Mouse (Mus musculus): ENCODE measurements around the gene Gm12394.
"Not testable (repeated sequence)": the region's sequence is repeated elsewhere in the genome, so short reads cannot be mapped to it uniquely, and the experiment has no call there.

Gene Gm12394

DNA sequence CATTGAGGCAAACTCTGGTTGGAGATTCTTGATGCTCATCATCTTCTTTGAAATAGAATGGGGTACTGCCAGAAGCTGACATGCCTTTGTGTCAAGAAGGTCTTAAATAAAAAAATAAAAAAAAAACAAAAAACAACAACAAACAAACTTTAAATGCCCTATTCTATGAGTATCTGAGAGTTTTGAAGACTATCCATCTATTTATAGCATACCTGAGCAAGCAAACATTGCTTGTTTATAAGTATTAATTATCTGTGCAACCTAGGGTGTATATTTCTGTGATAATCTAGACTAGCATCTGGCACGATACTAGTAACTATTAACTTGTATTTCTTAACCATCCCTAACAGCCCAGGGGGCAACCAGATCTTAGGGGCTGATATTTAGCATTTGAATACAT, at the start of gene Gm12394:
Gene Gm12394 (minus strand): TSS at position 101 of the 400 bp plus-strand sequence.
- not testable (repeated sequence) for DNase-seq (ENCODE audit: low read depth, low spot score)

DNA sequence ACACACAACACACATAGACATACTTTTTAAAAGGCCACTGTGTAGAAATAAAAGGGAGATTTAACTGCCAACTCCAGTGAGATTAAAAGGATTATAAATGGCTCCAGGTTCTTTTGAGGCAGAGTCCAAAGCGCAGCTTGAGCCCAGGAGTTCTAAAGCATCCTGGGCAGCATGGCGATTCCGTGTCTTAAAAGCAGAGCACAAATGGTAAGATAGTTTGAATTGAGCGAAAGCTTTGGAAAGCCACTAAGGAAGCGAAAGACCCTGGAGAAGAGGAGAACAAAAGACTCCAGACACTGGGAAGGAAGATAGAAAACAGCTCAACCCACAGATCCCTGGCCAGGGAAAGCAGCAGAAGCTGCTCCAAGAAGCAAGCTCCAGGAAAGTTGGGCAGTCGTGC, 48.4 kb upstream of the Gm12394 start:
- no peak for DNase-seq (ENCODE audit: low read depth, low spot score)

DNA sequence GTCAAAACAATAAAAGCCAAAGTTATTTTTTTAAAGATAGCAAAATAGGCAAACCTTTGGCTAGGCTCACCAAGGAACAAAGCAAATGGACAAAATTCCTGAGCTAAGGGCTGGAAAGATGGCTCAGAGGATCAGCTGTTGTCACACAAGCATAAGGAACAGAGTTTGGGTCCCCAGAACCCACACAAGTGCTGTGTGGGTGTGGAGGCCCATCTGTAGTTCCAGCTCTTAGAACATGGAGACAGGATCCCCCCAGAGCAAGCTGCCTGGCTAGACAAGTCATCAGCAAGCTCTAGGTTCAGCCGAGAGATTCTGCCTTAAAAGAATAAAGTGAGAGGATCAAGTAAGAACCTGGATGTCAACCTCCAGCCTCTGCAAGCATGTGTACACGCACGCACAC, 48.0 kb upstream of the Gm12394 start:
- no peak for DNase-seq (ENCODE audit: low read depth, low spot score)

DNA sequence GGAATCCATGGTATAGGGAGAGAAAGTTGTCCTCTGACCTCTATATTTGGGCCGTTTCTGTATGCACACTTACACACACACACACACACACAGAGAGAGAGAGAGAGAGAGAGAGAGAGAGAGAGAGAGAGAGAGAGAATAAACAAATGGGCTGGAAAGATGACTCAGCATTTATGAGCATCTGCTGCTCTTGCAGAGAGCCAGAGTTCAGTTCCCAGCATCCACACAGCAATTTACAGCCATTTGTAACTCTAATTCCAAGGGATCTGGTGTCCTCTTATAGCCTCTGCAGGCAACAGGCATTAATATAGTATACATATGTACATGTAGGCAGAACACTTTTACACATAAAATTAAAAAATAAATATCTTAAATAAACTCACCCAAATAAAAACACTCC, 47.4 kb upstream of the Gm12394 start:
- peak; percentile 9 for DNase-seq (ENCODE audit: low read depth, low spot score)

DNA sequence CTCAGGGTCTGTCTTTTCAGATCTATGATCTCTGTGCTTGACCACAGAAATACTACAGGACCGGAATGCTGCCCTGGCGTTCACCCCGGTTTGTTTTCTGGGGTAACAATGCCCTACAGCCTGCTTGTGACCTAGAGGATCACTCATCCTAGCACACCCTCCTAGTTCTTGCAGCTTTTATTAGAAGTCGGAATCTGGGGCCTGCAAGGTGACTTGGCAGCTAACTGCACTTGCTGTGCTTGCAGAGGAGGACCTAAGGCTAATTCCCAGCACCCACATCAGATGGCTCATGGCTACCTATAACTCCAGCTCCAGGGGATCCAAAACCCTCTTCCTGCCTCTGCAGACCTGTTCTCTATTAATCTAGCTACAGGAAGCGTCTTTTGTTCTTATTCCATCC, 46.2 kb upstream of the Gm12394 start:
- DNase-seq (ENCODE audit: low read depth, low spot score) = no peak

DNA sequence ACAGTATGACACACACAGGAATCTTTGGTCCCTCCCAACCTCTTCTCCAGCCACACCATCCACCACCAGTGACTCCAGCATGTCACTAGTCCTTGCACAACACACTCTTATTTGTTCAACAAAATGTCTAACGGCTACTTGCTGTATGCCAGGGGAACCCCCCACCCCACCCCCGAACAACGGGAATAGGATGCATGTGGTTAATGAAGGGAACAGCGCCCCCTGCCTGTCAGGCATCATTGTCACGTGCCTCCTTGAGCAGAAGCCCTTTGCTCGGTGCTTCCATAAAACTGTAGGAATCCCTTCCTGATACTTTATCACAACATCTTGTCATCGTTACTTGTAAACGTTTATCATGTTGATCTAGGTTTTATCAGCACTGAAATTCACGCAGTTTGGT, 45.6 kb upstream of the Gm12394 start:
- DNase-seq (ENCODE audit: low read depth, low spot score) = no peak

DNA sequence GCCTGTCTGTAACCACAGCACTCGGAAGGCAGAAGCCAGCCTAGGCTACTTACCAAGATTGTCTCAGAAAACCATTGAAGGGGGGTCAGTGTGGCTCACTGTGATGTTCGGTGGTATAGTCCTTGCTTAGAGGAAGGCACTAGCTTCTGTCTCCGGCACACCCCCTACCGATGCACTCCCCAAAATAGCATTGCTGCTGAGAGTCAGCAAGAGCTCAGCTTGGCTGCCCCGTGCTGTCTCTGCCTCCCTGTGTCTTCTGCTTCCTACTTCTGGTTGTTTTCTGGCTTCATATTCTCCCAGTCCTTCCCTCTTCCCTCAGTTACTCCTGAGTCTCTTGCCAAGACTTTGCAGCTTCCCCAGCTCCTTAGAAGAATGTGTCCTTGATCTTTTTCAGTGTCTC, 44.3 kb upstream of the Gm12394 start:
- DNase-seq (ENCODE audit: low read depth, low spot score) = no peak

DNA sequence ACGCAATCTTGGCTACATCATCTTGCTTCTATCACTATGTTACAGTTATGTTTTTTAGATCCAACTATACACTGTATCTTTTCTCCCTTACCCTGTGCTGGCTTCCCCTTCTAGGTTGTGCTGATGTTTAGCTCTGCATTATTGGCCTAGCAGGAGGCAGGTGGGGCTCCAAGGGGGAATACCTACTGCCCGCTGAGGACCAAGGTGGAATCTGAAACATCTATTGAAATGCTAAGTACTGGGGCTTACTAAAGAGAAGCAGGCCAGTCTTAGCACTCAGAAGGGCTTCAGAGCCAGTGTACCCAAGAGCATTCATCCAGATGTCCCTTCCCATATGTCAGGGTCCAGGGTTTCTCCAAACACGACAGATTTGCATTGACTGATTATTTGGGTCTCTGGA, 42.3 kb upstream of the Gm12394 start:
- DNase-seq (ENCODE audit: low read depth, low spot score) = no peak

DNA sequence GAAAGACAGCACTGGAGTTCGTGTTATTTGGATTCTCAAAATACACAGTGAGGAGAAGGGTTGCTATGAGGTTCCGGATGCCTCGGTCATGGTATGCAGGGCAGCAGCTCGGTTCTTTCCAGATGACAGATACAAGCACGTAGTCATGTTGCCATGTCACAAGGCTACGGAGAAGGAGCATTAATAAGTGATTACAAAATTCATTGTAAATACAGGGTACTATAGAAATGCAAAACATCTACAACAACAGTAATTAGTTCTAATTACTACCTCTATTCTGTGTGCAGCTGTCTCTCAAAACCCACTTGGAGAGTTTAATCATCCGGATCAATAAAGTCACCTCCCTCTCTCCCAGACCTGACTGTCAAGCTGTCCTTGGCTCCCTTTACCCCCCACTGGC, 38.5 kb upstream of the Gm12394 start:
- DNase-seq (ENCODE audit: low read depth, low spot score) = no peak

DNA sequence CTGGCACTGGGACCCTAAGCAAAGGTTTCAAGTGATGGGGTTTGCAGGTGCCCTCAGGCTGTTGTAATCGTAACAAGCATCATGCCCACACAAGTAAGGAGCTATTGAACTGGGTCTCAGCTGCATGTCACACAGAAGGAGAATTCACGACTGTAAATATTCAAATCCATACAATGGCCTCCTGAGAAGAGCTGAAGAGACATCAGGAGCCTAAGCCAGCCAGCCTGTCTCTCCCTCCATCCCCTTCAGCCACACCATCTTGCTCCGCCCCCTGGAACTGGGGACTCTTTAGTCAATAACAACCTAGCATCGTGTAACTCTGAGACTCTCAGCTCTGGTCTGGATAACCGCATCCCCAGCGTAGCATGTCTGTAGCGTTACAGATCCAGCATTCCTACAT, 34.6 kb upstream of the Gm12394 start:
- no peak for DNase-seq (ENCODE audit: low read depth, low spot score)

DNA sequence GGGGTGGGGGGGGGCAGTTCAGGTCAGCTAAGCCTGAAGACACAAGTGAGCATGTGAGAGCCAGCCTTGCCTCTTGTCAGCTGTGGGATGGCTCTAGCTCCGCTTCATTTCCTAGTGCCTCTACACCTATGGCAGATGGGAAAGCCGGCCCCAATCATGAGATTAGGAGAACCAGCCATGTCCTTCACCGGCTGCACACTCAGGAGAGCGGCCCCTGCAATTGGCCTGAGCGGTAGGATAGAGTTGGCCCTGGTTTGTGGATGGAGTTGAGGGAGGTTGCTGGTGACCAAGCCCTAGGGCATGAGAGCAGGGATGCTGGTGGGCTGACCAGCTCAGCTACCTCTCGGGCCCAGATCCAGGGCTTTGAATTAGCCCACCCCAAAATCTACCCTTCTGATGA, 32.2 kb upstream of the Gm12394 start:
- no peak for DNase-seq (ENCODE audit: low read depth, low spot score)

DNA sequence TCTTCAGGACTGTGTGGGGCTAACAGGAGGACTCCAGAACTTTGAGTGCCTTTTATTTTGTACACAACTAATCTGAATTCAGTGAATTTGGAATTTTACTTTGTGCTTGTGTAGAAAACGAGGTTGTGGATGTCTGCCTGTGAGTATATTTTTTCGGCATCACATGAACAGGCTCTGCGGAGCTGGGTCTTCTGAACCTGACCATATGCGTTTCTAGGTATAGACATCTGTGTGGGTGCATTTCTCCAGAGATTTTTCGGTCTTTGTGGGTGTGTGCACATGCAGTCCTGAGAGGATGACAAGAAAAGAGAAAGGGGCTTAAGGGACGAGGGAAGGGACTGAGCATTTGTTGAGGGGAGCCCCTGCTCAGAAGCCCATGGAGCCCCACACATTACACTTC, 30.4 kb upstream of the Gm12394 start:
- DNase-seq (ENCODE audit: low read depth, low spot score) = no peak

DNA sequence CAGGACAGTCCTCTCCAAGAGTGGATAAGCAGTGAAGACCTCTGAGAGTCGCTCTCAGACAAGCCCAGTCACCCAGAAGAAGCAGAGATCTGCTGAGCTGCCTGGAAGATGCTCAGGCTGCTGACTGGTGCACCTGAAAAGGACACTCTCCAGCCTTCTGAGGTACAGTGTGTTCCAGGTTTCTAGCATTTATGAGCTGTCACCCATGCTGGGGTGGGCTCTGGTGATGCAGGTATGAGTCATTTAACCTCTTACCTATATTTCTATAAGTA, 24.0 kb upstream of the Gm12394 start:
- no peak for DNase-seq (ENCODE audit: low read depth, low spot score)

DNA sequence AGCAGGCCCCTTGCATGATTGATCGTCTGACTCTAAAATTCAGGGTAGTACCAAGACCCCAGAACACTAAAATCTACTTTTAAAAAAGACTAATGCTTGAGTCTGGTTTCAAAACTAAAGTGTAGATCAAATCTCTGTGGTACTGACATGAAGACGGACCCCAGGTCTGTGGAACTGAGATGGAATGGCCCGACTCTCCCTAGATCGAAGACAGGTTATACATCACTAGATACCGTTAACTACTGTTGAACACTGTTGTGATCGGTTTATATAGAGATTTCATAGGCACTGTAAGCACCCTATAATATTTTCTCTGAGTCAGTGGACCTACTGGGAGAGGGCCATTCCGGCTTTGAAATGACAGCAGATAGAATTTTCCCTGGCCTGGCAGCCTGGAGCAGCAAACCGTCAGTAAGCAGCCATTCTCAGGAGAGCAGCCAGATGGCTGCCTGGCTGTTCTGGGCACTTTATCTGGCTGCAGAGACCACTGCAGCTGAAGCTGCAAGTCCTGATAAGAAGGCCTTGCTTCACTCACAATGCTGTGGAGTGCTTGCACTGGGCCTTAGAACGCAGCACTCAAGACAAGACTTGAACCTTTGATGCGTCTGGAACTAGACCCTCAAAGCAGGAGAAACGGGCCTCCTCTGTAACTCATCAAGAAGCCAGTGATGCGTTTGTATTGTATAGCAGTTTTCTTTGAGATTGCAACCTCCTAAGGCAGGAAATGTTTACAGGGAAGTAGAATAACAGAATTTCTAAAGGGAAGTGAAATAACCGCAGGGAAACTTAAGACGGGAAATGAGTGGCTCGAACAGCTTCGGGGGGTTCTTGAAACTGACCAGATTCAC, 23.5 kb upstream of the Gm12394 start:
- DNase-seq (ENCODE audit: low read depth, low spot score) = no peak

DNA sequence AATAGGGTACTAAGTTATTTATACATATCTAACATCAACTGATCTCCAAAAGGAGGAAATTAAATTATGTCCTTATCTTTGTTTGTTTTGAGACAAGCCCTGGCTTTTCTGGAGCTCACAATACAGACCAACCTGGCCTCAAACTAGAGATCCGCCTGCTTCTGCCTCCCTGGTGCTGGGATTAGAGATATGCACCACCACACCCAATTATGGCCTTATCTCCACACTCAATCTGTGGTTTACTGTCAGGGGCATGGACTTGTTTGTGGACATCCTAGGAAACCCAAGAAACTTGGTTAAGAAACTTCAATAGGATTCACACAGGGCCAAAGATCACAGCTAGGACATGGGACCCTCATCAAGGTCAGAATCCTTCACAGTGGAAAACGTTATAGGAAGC, 21.1 kb upstream of the Gm12394 start:
- no peak for DNase-seq (ENCODE audit: low read depth, low spot score)

DNA sequence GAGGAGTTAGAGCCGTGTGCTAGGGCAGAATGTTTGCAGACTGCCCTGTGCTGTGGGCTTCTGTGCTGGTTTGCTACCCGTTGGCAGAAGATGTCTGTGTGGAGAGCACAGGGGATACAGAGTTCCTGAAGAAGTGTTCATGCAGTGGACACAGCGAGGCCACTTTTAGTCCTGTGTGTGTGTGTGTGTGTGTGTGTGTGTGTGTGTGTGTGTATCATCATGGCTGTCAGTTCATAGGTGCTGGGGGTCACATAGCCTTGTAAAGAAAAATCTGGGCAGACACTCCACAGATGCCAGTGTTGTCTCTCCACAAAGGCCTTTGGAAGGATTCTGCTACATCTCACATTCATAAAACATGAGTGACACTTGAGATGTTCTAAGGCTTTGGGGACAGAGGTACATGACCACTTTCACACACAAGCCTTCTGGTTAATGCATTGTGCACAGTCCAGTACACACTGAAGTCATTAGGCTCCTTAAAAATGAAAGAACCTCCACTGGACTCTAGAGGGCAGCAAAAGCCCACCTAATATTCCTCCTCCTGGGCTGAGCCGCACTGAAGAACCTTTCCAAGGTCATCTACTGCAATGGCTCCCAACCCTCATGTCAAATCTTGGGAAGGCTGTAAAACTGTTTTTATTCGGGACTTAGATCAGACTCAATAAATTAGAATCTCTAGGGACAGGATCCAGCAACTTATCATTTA, 20.2 kb upstream of the Gm12394 start:
- DNase-seq (ENCODE audit: low read depth, low spot score) = peak; percentile 73

DNA sequence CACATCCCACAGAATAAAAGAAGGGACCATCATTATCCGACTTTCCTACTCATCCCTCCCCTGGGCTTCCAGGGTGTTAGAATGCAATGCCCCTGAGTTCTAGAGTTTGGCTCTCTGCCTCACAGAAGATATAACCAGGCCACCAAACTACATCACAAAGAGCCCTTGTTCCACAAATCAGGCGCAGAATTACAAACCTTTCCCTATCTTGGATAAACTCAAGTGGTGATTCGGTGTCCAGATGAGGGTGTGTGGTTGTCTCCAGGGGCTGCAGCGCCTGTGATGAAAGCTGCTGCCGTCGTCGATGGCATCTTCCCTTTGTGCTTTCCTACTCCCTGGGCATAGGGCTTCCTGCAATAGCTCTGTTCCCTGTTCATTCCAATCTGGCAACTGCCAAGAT, 17.6 kb upstream of the Gm12394 start, which contains the start of gene Fam205c:
Gene Fam205c (minus strand): TSS at position 101 of the 400 bp plus-strand sequence.
- no peak for DNase-seq (ENCODE audit: low read depth, low spot score)

DNA sequence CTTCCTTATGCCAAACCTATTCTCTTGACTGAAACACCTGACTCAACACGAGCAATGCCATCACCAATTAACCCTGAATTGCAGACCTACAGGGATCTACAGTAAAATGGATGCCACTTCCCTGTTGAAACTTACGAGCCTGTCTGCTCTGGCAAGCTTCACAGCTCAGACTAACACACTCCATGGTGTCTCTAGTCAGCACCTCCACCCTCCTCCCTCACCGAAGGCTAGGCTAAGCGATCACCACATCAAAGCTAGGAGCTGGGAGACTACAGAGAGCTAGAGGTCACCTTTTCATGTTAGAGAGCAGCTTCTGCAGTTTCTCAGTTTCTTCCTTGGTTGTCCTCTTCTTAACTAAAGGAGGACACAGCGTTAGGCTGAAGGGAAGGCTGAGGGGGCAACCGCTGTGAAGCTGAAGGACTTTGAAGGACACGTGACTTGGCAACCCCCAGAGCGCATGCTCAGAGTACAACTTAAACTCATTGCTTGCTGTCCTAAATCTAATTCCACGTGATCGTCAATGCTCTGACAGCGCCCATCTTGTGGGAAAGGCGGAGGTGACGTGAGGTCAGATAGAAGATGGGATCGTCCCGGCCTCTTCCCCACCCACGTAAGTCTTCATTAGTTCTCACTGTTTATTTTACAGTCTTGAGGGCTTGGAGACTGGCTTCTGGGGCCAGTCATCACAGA, 16.3 kb upstream of the Gm12394 start:
- no peak for DNase-seq (ENCODE audit: low read depth, low spot score)

DNA sequence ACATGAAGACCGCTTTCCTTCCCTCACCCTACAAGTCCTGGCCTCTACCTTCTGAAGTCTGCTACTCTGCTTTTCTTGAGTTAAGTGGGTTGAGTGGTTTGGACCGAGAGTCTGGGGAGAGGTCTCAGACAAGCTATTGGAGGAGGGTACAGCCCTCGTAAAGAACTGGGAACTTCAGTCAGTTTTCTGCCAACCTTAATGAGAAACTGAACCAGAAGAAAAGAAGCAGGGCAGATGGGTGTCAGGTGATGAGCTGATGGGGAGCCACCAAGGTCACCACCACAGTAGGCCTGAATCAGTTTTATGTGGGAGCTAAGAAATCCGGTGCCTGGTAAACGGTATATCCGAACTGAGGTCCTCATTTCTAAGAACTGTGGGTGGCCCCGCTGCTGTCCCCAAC, 15.6 kb upstream of the Gm12394 start:
- DNase-seq (ENCODE audit: low read depth, low spot score) = peak; percentile 0

DNA sequence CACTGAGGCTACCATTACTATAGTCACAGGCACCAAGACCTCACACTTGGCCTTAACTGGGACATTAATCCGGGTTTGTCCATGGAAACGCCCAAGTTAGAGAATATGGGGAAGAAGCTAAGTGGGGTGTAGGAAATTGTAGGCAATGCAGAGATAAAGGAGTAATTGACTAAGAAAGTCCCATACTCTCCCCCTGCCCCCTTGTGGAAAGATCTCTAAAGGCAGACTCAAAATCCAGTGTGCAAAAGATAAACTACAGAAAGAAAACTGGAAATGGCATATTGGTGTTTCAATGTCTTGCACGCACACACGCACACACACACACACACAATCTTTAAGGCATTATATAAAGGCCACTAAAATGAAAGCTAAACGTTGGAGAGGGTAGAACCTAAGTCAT, 14.2 kb upstream of the Gm12394 start:
- peak; percentile 1 for DNase-seq (ENCODE audit: low read depth, low spot score)

DNA sequence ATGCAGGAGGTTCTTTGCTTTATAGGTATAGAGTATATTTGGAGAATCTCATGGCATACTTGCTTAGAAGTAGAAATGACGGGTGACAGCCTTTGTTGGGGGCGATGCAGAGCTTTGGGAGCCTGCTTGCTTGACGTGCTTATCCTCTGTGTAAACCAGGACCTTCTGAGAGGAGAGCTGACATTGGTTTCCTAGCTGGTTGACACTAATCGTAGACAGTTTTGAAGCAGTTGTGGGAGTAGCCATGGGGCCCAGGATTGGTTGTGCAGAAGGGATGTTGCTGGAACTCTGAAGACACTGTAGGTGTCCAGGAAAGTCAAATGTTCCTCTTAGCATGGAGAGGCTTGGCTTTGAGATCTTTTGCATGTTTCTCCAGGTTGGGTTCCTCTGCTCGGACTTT, 11.6 kb upstream of the Gm12394 start:
- peak; percentile 0 for DNase-seq (ENCODE audit: low read depth, low spot score)

DNA sequence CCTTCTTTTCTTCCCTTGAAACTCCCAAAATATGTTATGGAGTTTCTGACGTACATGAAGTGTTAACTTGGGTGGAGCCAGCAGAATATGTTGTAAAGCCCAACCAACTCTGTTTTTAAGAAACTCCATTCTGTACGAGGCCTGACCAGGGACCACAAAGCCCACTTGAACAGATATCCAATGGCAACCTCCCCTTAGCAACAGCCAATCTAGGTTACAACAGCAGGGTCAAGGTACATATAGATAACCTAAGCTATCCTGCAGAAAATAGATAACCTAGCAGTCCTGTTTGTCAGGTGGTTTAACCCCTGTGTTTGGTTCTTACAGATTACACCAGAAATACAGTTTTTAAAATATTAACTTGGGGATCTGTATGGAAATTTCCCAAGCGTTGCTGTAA, 10.8 kb upstream of the Gm12394 start:
- no peak for DNase-seq (ENCODE audit: low read depth, low spot score)

DNA sequence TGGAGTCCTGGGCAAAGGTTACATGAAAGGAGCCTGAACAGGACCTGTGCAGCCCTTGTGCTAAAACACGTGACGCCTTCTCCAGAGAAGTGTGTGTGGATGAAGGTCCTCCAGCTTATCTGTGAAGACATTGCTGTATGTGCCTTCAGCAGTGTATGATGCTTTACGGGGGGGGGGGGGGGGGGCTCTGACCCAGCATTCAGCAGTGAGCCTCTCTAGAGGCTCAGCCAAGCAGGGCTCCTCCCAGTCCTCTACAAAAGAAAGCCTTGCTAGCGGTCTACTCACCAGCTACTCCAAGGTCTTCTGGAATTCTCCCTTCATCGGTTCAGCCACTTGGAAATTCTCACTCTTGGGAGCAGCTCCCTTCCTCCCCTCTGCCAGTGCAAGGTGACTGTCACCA, 6.9 kb upstream of the Gm12394 start:
- not testable (repeated sequence) for DNase-seq (ENCODE audit: low read depth, low spot score)
